Mouse (Mus musculus) spleen, postnatal 14 days (tissue): Measurements from ENCODE around the gene Olfr684.

Source experiments
- DNase-seq, 2 experiments: peaks; one replicate each; pipeline ENCODE4 v3.0.0; 2021 to 2022; ENCODE audit warnings: low spot score in 2 of 2

The Olfr684 gene

DNA sequence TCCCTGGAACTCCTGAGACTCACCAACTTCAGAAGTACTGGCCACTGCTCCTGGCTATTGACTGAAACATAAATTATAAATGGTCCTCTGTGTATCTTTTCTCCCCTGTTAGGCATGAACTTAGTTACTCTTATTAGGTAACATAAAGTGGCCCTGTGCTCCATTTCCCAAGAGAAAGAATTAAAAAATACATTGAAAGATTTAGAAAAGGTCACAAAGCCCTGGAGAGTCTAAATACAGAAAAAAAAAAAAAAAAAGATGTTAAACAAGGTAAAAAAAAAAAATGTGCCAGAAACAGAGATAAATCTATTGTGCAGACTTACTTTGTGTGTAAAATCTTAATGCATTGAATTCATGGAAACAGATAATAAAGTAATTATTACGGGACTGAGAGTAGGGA lies at the start of gene Olfr684:
TSS of gene Olfr684 (minus strand) at position 101 of the 400 bp plus-strand sequence.
- no peak for DNase-seq

DNA sequence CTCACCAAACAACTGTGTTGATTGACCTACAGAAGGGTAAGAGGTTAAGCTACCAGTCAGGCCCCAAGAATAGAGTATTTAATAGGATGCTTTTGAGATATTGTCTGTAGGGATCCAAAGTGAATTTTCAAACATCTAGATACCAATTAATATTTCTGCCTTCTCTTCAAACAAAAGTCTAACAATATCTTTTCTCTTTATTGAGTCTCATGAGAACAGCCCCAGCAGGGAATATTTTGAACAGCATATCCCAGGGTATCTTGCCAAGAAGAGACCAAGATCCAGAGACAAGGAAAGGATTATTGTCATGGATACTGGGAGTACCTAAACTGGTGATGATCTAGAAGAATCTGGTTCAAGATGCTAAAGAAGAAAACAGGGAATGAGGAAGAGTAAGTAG lies 43.9 kb upstream of the Olfr684 start, which contains the start of gene Olfr686:
TSS of gene Olfr686 (minus strand) at position 101 of the 400 bp plus-strand sequence.
- no peak for DNase-seq

DNA sequence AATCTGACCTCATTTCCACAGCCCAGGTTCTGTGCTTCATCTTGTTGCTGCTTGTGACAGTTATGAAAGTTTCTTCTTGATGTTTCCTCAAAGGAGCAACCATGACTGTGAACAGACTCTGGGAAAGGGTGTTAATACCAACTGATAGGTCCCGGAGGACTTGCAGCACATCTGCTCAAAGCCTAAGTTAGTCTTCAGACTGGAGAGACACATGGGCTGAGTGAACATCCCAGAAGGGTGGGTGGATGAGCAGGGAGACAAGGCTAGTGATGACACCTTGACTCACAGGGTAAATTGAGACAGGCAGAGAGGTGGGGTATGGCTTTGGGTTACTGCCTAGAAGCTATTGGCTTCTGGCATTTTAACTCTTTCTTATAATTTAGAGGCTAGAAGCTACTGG lies 22.5 kb upstream of the Olfr684 start, which contains the start of gene Olfr685:
TSS of gene Olfr685 (minus strand) at position 101 of the 400 bp plus-strand sequence.
- no peak for DNase-seq

DNA sequence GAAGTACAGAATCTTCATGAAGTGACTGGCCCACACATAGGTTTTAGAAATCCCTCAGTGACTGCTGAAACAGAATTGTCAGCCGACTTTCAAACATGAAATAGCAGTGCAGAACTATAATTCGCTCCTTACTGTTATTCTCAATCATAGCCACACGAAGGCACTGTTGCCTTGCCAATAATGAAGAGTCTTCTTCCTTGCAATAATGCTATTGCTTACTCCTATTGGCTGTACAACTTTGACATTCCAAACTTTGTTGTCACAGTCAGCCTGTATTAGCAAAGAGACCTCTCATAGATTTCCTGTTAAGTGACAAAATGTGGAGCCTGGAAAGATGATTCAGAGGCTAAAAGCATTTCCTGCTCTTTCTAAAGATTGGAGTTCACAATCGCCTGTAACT lies 7.3 kb upstream of the Olfr684 start:
- DNase-seq = no peak

DNA sequence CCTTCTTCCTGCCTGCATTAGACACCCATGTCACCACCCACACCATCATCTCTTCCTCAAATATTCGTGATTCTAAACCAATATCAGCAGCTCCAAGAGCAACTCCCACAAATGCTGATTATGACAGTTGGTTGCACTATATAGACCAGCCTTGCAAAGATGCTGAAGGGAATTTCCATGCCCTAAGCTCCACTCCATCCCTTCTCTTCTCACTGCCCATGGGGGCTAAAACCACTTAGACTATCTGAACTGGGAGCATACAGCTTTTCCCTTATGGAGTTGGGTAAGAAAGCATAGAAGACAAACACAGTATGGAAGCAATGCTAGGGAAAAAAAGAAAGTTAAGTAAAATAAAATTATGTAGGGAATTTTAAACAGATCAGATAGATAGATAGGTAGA lies 16.5 kb downstream of the Olfr684 start, which contains the start of gene Olfr683:
TSS of gene Olfr683 (minus strand) at position 101 of the 400 bp plus-strand sequence.
- no peak for DNase-seq

DNA sequence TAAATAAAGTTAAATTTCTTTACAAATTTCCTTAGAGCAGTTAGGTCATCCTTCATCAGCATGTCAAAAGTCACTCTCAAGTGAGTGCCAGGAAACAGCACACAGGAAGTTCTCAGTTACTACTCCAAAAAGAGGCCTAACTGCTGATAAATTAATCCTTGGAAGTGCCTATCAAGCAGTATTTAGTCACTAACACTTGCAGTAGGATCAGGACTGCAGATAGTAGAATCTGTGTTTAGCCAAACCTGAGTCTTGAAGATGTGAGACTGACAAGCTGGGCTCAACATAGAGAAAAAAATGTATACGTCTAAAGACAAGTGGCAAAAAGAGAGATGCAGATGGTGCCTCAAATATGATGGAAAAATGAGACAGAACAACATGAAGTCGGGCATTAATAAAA lies 22.2 kb downstream of the Olfr684 start:
- no peak for DNase-seq

DNA sequence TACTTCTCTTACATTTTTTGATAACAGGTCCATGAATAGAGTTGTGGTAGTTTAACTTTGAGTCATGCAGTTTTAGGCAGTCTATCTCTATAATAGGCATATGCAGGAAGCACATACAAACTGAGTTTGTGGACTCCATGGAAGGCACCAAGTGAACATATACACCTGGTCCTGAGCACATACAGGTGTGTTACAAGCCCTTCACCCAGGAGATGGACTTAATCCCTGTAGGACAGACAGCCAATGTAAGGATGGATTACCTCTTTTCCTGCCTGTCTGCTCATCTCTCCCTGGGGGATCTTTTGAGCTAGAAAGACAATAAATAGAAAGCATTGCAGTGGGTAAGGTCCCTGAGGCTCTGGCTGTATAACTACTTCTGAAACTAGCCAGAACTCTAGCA lies 46.9 kb downstream of the Olfr684 start, which contains the start of gene Olfr681:
TSS of gene Olfr681 (plus strand) at position 301 of the 400 bp plus-strand sequence.
- no peak for DNase-seq
